Comparison of ENCODE assay signal across 8 mouse cellular contexts in the genomic region with DNA sequence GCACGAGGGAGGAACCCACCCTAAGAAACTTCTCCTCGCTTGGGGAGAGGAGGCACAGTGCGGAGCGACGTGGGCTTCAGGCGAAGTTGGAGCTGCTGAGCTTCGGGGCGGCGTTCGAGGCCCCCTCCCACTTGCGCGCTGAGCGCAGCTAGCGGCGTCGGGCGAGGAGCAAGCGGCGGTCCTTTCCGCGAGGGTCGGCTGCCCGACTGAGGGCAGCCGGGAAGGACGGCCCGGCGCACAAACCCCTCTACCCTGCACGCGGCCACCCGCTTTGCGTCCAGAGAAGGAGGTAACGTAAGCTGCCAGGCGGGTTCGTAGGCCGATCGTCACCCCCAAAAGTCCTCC. TPM values are rescaled to one million over a fixed set of nuclear protein-coding genes. Genes with fewer than 3 reads are reported as not detected.
DNase-seq lines count a peak whose midpoint lies in the region; ATAC-seq and TF ChIP-seq lines count a peak whose summit lies in the region.

No protein-coding gene starts in this region.

- peak overlapping the region; percentile 51 for H3K9ac ChIP-seq in lung, embryonic 16.5 days (ENCODE audit: low read length)
- no peak overlapping the region; the same call in 1 of the 2 replicates for H3K9ac ChIP-seq in limb, embryonic 11.5 days (ENCODE audit: low read length)

- peaks cover 16% of the 10 kb centered on the region for H3K4me1 ChIP-seq in lung, embryonic 16.5 days (replicated peaks; ENCODE audit: control insufficient read depth, insufficient read depth, low read length)
- H3K4me1 ChIP-seq in limb, embryonic 11.5 days (ENCODE audit: control insufficient read depth, insufficient read depth, low read length), result peaks cover 9% of the 10 kb centered on the region
- H3K4me1 ChIP-seq in olfactory bulb, adult 2 months (ENCODE audit: control insufficient read depth, insufficient read depth, low read length), result peaks cover 21% of the 10 kb centered on the region

- H3K27ac ChIP-seq in lung, embryonic 16.5 days (ENCODE audit: low read length), result no peak overlapping the region
- no peak overlapping the region for H3K27ac ChIP-seq in limb, embryonic 11.5 days (replicated peaks; ENCODE audit: low read depth, low read length)
- H3K27ac ChIP-seq in olfactory bulb, adult 2 months (ENCODE audit: insufficient read depth, low read depth, low read length), result no peak overlapping the region

- H3K27me3 ChIP-seq in lung, embryonic 16.5 days (ENCODE audit: control insufficient read depth, insufficient read depth, low read depth, low read length), result peaks cover 25% of the 10 kb centered on the region
- peaks cover 38% of the 10 kb centered on the region for H3K27me3 ChIP-seq in limb, embryonic 11.5 days (ENCODE audit: control insufficient read depth, insufficient read depth, low read length)

- no peak for TF ChIP-seq CTCF in olfactory bulb, adult 2 months (IDR thresholded peaks at IDR 0.05; ENCODE audit: insufficient read depth, low read depth, low read length)

- DNase-seq in cerebellum, postnatal 4 days (ENCODE audit: low spot score in 2 of 2), result no peak
- no peak for DNase-seq in lung, postnatal 10 days
- no peak for DNase-seq in limb, embryonic 11.5 days (ENCODE audit: low spot score)
- no peak for DNase-seq in urinary bladder, adult 18-20 months (ENCODE audit: low spot score in 2 of 2)
- no peak for DNase-seq in cerebellum, postnatal 25 days

- H3K9me3 ChIP-seq in lung, embryonic 16.5 days (ENCODE audit: control insufficient read depth, low read length), result no peaks in the 10 kb centered on the region
- H3K9me3 ChIP-seq in limb, embryonic 11.5 days (ENCODE audit: control insufficient read depth, low read length), result no peaks in the 10 kb centered on the region

- H3K4me3 ChIP-seq in lung, embryonic 16.5 days (ENCODE audit: low read length), result peak overlapping the region; percentile 58
- H3K4me3 ChIP-seq in limb, embryonic 11.5 days (ENCODE audit: low read depth, low read length), result peak overlapping the region; percentile 45
- peak overlapping the region; percentile 71 for H3K4me3 ChIP-seq in olfactory bulb, adult 2 months (ENCODE audit: insufficient read depth, low read depth, low read length)

- H3K4me2 ChIP-seq in lung, embryonic 16.5 days (ENCODE audit: low read depth, low read length), result peak overlapping the region; percentile 97
- peak overlapping the region; percentile 92 for H3K4me2 ChIP-seq in limb, embryonic 11.5 days (ENCODE audit: low read depth, severe bottlenecking)

- no peak for TF ChIP-seq POLR2A in olfactory bulb, adult 2 months (IDR thresholded peaks at IDR 0.05; ENCODE audit: insufficient read depth, low read depth, low read length)

- under 1% methylated on average over 22 of the region's 36 CpGs for WGBS in lung, embryonic 16.5 days
- under 1% methylated on average over 31 of the region's 36 CpGs for WGBS in limb, embryonic 11.5 days
- WGBS in olfactory bulb, adult 2 months, result 0% methylated on average over 36 of the region's 36 CpGs

- H3K36me3 ChIP-seq in lung, embryonic 16.5 days (ENCODE audit: control insufficient read depth, insufficient read depth, low read length), result no peaks in the 10 kb centered on the region
- no peaks in the 10 kb centered on the region for H3K36me3 ChIP-seq in limb, embryonic 11.5 days (ENCODE audit: control insufficient read depth, insufficient read depth, low read length)

- ATAC-seq in cerebellum, adult (ENCODE audit: insufficient number of reproducible peaks, low FRiP score, low TSS enrichment), result peak; percentile 5; the same call in 1 of the 2 replicates
- ATAC-seq in lung, embryonic 16.5 days (ENCODE audit: low read depth), result peak; percentile 8
- peak; percentile 45 for ATAC-seq in limb, embryonic 11.5 days (ENCODE audit: insufficient number of reproducible peaks, low FRiP score, low TSS enrichment, low read depth)

RNA-seq across cellular contexts. Expression of a gene that starts 0.5 kb away (rescaled TPM):
- polyA plus RNA-seq in lung, embryonic 16.5 days (2015; fragmentation: Nextera tagmentation; extraction: Ambion mirVana), result 0.59 and 1.1 TPM in 2 replicates
- 0.07 TPM in 1 of 2 replicates, not detected in the other for polyA plus RNA-seq in limb, embryonic 11.5 days (2014; fragmentation: Nextera tagmentation; extraction: Ambion mirVana)
- polyA plus RNA-seq in olfactory bulb, adult 2 months (2012; ENCODE audit: insufficient read depth, insufficient read length, low replicate concordance, missing spikeins), result not detected in 2 replicates
